Mouse (Mus musculus) olfactory bulb, adult 2 months (tissue): Measurements from ENCODE around the gene Sirt2. TPM values are rescaled to one million over a fixed set of nuclear protein-coding genes. Genes with fewer than 3 reads are reported as not detected.

Experiments used
- H3K27ac ChIP-seq: fragments of 200-500 bp; 2 replicates; pipeline ENCODE4 v1.5.1; 2012; ENCODE audit warnings: low read depth, low read length; ENCODE audit not compliant: insufficient read depth
- H3K4me1 ChIP-seq: fragments of 200-500 bp; 2 replicates; pipeline ENCODE4 v1.6.1; 2012; ENCODE audit warnings: low read length; ENCODE audit not compliant: control insufficient read depth, insufficient read depth
- H3K4me3 ChIP-seq: fragments of 200-500 bp; 2 replicates; pipeline ENCODE4 v1.5.1; 2012; ENCODE audit warnings: mild to moderate bottlenecking, low read depth, low read length, moderate library complexity; ENCODE audit not compliant: insufficient read depth
- CTCF ChIP-seq: fragments of 200-500 bp; IDR thresholded peaks from 2 replicates; pipeline ENCODE4 v1.5.1; 2012; ENCODE audit warnings: low read depth, mild to moderate bottlenecking, low read length, moderate library complexity; ENCODE audit not compliant: insufficient read depth
- POLR2A ChIP-seq: fragments of 200-500 bp; IDR thresholded peaks from 2 replicates; pipeline ENCODE4 v1.6.1; 2012; ENCODE audit warnings: mild to moderate bottlenecking, low read depth, low read length, moderate library complexity; ENCODE audit not compliant: insufficient read depth
- WGBS: fragments of 180-500 bp; shearing (Covaris S2); methylation state at CpG from one replicate; pipeline ENCODE4 v1.1.7; 2018; 5-methylcytosine and 5-hydroxymethylcytosine counted together
- polyA plus RNA-seq: library from polyadenylated mRNA; stranded (reverse); fragments of >200 nt; gene quantifications from 2 replicates; pipeline ENCODE4 v1.2.4, GENCODE M21; 2012; ENCODE audit warnings: low replicate concordance; ENCODE audit not compliant: missing spikeins, insufficient read depth, insufficient read length

Gene Sirt2
- polyA plus RNA-seq, 1 experiment: not detected

GRCm38 (mm10) chr7:28796562-28796975 lies 30.0 kb downstream of the Sirt2 start:
- 12% methylated on average over 32 of the region's 32 CpGs for WGBS
- Histone ChIP-seq H3K4me1 (peaks cover 10% of the 10 kb centered on the region; the same call in 1 of the 2 replicates), H3K4me3 (peak overlapping the region; percentile 12; the same call in 1 of the 2 replicates), H3K27ac (no peak overlapping the region)
- TF ChIP-seq CTCF (peak; percentile 99), POLR2A (no peak)

DNA sequence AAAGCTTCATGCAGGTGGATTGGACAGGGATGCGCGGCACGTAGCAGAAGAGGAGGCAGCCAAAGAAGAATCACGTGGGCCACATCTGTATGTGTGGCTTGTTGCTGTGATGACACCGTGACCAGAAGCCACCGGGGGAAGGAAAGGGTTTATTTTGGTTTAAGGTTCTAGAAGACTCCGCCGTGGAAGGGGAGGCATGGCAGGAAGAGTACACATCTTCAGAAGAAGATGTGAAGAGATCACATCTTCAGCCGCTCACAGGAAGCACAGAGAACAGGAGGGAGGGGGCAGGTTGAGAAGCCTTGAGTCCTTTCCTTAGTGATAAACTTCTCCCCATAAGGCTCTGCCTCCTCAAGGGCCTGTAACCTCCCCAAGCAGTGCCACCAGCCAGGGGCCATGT lies 33.5 kb downstream of the Sirt2 start:
- Histone ChIP-seq H3K4me3 (no peak overlapping the region), H3K4me1 (peaks cover 19% of the 10 kb centered on the region), H3K27ac (no peak overlapping the region)
- TF ChIP-seq POLR2A (no peak), CTCF (no peak)
- 92% methylated on average over 9 of the region's 9 CpGs for WGBS

- WGBS: 47% methylated on average over 3 of the region's 3 CpGs
- Histone ChIP-seq H3K4me1 (peaks cover 15% of the 10 kb centered on the region), H3K4me3 (no peak overlapping the region), H3K27ac (no peak overlapping the region)
- no peak for TF ChIP-seq POLR2A
Measured at GRCm38 (mm10) chr7:28801451-28801850, 34.9 kb downstream of the Sirt2 start.

GRCm38 (mm10) chr7:28801901-28802670 lies 35.6 kb downstream of the Sirt2 start:
- peaks cover 9% of the 10 kb centered on the region for H3K4me1 ChIP-seq
- 21% methylated on average over 10 of the region's 10 CpGs for WGBS
- H3K27ac ChIP-seq: peak overlapping the region; percentile 45; the same call in 1 of the 2 replicates
- H3K4me3 ChIP-seq: no peak overlapping the region
- TF ChIP-seq POLR2A (no peak), CTCF (no peak)

GRCm38 (mm10) chr7:28802846-28803588 lies 36.5 kb downstream of the Sirt2 start:
- Histone ChIP-seq H3K4me1 (peaks cover 14% of the 10 kb centered on the region), H3K27ac (no peak overlapping the region), H3K4me3 (no peak overlapping the region)
- 39% methylated on average over 10 of the region's 10 CpGs for WGBS
- TF ChIP-seq POLR2A (no peak), CTCF (no peak)

GRCm38 (mm10) chr7:28803756-28804155 lies 37.2 kb downstream of the Sirt2 start:
- WGBS: 54% methylated on average over 4 of the region's 4 CpGs
- H3K4me1 ChIP-seq: peaks cover 17% of the 10 kb centered on the region
- no peak overlapping the region for H3K27ac ChIP-seq
- TF ChIP-seq CTCF (no peak), POLR2A (no peak)
- no peak overlapping the region for H3K4me3 ChIP-seq

DNA sequence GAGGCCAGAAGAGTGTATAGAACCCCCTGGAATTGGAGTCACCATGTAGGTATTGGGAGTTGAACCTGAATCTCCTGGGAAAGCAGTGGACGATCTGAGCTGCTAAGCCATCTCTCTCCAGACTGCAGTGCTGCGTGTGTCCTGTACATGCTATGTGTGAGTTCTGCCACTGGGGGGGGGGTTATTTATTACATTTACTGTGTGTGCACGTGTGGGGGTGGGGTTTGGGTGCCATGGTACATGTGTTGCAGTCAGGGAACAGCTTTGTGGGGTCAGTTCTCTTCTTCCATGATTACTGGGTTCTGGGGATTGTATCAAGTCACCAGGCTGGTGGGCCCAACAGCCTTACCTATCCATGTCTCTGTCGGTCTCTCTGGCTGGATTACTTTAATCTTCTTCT lies 40.3 kb downstream of the Sirt2 start:
- no peak for TF ChIP-seq POLR2A
- no peak for TF ChIP-seq CTCF
- Histone ChIP-seq H3K4me1 (peaks cover 17% of the 10 kb centered on the region), H3K4me3 (no peak overlapping the region), H3K27ac (no peak overlapping the region)
- 74% methylated on average over 4 of the region's 4 CpGs for WGBS

GRCm38 (mm10) chr7:28807641-28808220 lies 41.2 kb downstream of the Sirt2 start:
- TF ChIP-seq POLR2A: no peak
- Histone ChIP-seq H3K4me1 (peaks cover 17% of the 10 kb centered on the region), H3K27ac (peak overlapping the region; percentile 86), H3K4me3 (peak overlapping the region; percentile 73)
- 22% methylated on average over 7 of the region's 8 CpGs for WGBS
